Mouse (Mus musculus) ES-Bruce4 (cell line): ENCODE measurements around the gene Plekho1. TPM values are rescaled to one million over a fixed set of nuclear protein-coding genes. Genes with fewer than 3 reads are reported as not detected.

ENCODE experiments used
- H3K27ac ChIP-seq: 2 replicates; pipeline ENCODE4 v1.5.1; 2012; ENCODE audit warnings: low read length, inconsistent platforms; ENCODE audit not compliant: insufficient read depth
- H3K27me3 ChIP-seq: 2 replicates; pipeline ENCODE4 v1.6.1; 2012; ENCODE audit warnings: mild to moderate bottlenecking, low read length, inconsistent platforms; ENCODE audit not compliant: control insufficient read depth, poor library complexity, insufficient read depth, severe bottlenecking
- H3K36me3 ChIP-seq: 2 replicates; pipeline ENCODE4 v1.6.1; 2012; ENCODE audit warnings: inconsistent platforms, mild to moderate bottlenecking, low read length, moderate library complexity; ENCODE audit not compliant: control insufficient read depth, poor library complexity, insufficient read depth, severe bottlenecking
- H3K4me1 ChIP-seq: one replicate; pipeline ENCODE4 v1.8.1; 2011; ENCODE audit warnings: low read length; ENCODE audit not compliant: control insufficient read depth, insufficient read depth
- H3K4me3 ChIP-seq: 2 replicates; pipeline ENCODE4 v1.5.1; 2011; ENCODE audit warnings: low read depth, mild to moderate bottlenecking, low read length
- H3K9ac ChIP-seq: 2 replicates; pipeline ENCODE4 v1.6.1; 2012; ENCODE audit warnings: low read depth, mild to moderate bottlenecking, inconsistent platforms; ENCODE audit not compliant: poor library complexity, severe bottlenecking
- H3K9me3 ChIP-seq: replicated peaks from 2 replicates; pipeline ENCODE4 v1.6.1; 2012; ENCODE audit warnings: mild to moderate bottlenecking, low read length, inconsistent platforms; ENCODE audit not compliant: control insufficient read depth, poor library complexity, insufficient read depth, severe bottlenecking
- CTCF ChIP-seq: IDR thresholded peaks from one replicate; pipeline ENCODE4 v1.8.1; 2011; ENCODE audit warnings: low read depth, low read length
- EP300 ChIP-seq: IDR thresholded peaks from 2 replicates; pipeline ENCODE4 v1.6.1; 2011; ENCODE audit warnings: low read depth, low read length; ENCODE audit not compliant: insufficient read depth
- POLR2A ChIP-seq: IDR thresholded peaks from one replicate; pipeline ENCODE4 v1.8.1; 2011; ENCODE audit warnings: low read length; ENCODE audit not compliant: insufficient read depth
- polyA plus RNA-seq: library from polyadenylated mRNA; stranded (reverse); fragments of >200 nt; gene quantifications from 2 replicates; pipeline ENCODE4 v1.2.4, GENCODE M21; 2011; ENCODE audit warnings: low read depth; ENCODE audit not compliant: missing spikeins, insufficient read depth, insufficient read length

The Plekho1 gene
- polyA plus RNA-seq, 1 experiment = 9.2 TPM

- H3K4me1 ChIP-seq = no peaks in the 10 kb centered on the region
- H3K4me3 ChIP-seq = no peak overlapping the region
- no peak overlapping the region for H3K27ac ChIP-seq
- H3K36me3 ChIP-seq = no peaks in the 10 kb centered on the region
- H3K9ac ChIP-seq = no peak overlapping the region
- TF ChIP-seq POLR2A = no peak
- TF ChIP-seq CTCF = no peak
- TF ChIP-seq EP300 = no peak
- H3K9me3 ChIP-seq = no peaks in the 10 kb centered on the region
- H3K27me3 ChIP-seq = no peaks in the 10 kb centered on the region
Observed at GRCm38 (mm10) chr3:96017461-96017860, 21.7 kb upstream of the Plekho1 start.

GRCm38 (mm10) chr3:96016257-96016889 is 20.6 kb upstream of the Plekho1 start:
- no peak overlapping the region for H3K9ac ChIP-seq
- H3K36me3 ChIP-seq = no peaks in the 10 kb centered on the region
- H3K4me3 ChIP-seq = no peak overlapping the region
- no peak overlapping the region for H3K27ac ChIP-seq
- H3K27me3 ChIP-seq = no peaks in the 10 kb centered on the region
- H3K4me1 ChIP-seq = no peaks in the 10 kb centered on the region
- H3K9me3 ChIP-seq = no peaks in the 10 kb centered on the region
- no peak for TF ChIP-seq POLR2A
- TF ChIP-seq CTCF = no peak
- TF ChIP-seq EP300 = no peak

- H3K36me3 ChIP-seq = no peaks in the 10 kb centered on the region
- H3K4me1 ChIP-seq = no peaks in the 10 kb centered on the region
- no peak overlapping the region for H3K27ac ChIP-seq
- no peak for TF ChIP-seq POLR2A
- no peak for TF ChIP-seq CTCF
- TF ChIP-seq EP300 = no peak
- H3K27me3 ChIP-seq = no peaks in the 10 kb centered on the region
- H3K9me3 ChIP-seq = no peaks in the 10 kb centered on the region
- no peak overlapping the region for H3K4me3 ChIP-seq
- H3K9ac ChIP-seq = no peak overlapping the region
Observed at GRCm38 (mm10) chr3:96015681-96016080, 19.9 kb upstream of the Plekho1 start.

GRCm38 (mm10) chr3:96012805-96013204 is 17.0 kb upstream of the Plekho1 start:
- Histone ChIP-seq H3K27ac (no peak overlapping the region), H3K4me3 (no peak overlapping the region), H3K9me3 (no peaks in the 10 kb centered on the region), H3K4me1 (no peaks in the 10 kb centered on the region), H3K27me3 (no peaks in the 10 kb centered on the region), H3K36me3 (no peaks in the 10 kb centered on the region), H3K9ac (no peak overlapping the region)
- TF ChIP-seq CTCF = no peak
- no peak for TF ChIP-seq POLR2A
- TF ChIP-seq EP300 = no peak

GRCm38 (mm10) chr3:96008463-96008862 is 12.7 kb upstream of the Plekho1 start:
- no peaks in the 10 kb centered on the region for H3K9me3 ChIP-seq
- no peak overlapping the region for H3K9ac ChIP-seq
- TF ChIP-seq CTCF (no peak), POLR2A (no peak), EP300 (no peak)
- H3K27ac ChIP-seq = no peak overlapping the region
- H3K4me1 ChIP-seq = no peaks in the 10 kb centered on the region
- no peaks in the 10 kb centered on the region; the same call in 1 of the 2 replicates for H3K36me3 ChIP-seq
- H3K4me3 ChIP-seq = no peak overlapping the region
- H3K27me3 ChIP-seq = no peaks in the 10 kb centered on the region

GRCm38 (mm10) chr3:96001560-96001959 is 5.8 kb upstream of the Plekho1 start:
- Histone ChIP-seq H3K36me3 (no peaks in the 10 kb centered on the region), H3K4me1 (no peaks in the 10 kb centered on the region), H3K27me3 (no peaks in the 10 kb centered on the region), H3K9me3 (no peaks in the 10 kb centered on the region), H3K27ac (no peak overlapping the region), H3K9ac (no peak overlapping the region), H3K4me3 (no peak overlapping the region)
- TF ChIP-seq POLR2A (no peak), CTCF (no peak), EP300 (no peak)
